Mouse (Mus musculus) urinary bladder, postnatal 4 days (tissue): ENCODE measurements around the gene 4930505A04Rik.
A peak's percentile ranks its signal among the peaks of the same experiment; 100 is the strongest.
"Not testable (repeated sequence)": the region's sequence is repeated elsewhere in the genome, so short reads cannot be mapped to it uniquely, and the experiment has no call there.

Source experiments
- DNase-seq, 2 experiments: peaks; one replicate each; pipeline ENCODE4 v3.0.0; 2021 to 2022; ENCODE audit warnings: low spot score in 2 of 2

The 4930505A04Rik gene

GRCm38 (mm10) chr11:30471751-30472593 is at the start of gene 4930505A04Rik:
Gene 4930505A04Rik (minus strand): TSS chr11:30471827.
- peak; percentile 77 to 79 for DNase-seq

- no peak for DNase-seq
Measured at GRCm38 (mm10) chr11:30517133-30517532, 45.5 kb upstream of the 4930505A04Rik start.

- no peak for DNase-seq
Measured at GRCm38 (mm10) chr11:30508178-30508577, 36.6 kb upstream of the 4930505A04Rik start.

GRCm38 (mm10) chr11:30498738-30499355 is 27.2 kb upstream of the 4930505A04Rik start:
- DNase-seq: no peak

GRCm38 (mm10) chr11:30497151-30497550 is 25.5 kb upstream of the 4930505A04Rik start:
- no peak for DNase-seq

GRCm38 (mm10) chr11:30491515-30492260 is 20.1 kb upstream of the 4930505A04Rik start:
- DNase-seq: no peak

- DNase-seq: no peak
Measured at GRCm38 (mm10) chr11:30488183-30488582, 16.6 kb upstream of the 4930505A04Rik start.

GRCm38 (mm10) chr11:30483286-30483685 is 11.7 kb upstream of the 4930505A04Rik start:
- no peak for DNase-seq

GRCm38 (mm10) chr11:30471187-30471586 is 440 bp downstream of the 4930505A04Rik start:
- DNase-seq: no peak

GRCm38 (mm10) chr11:30454331-30454730 is 17.3 kb downstream of the 4930505A04Rik start:
- DNase-seq: no peak

GRCm38 (mm10) chr11:30448126-30448525 is 23.5 kb downstream of the 4930505A04Rik start:
- DNase-seq: no peak

GRCm38 (mm10) chr11:30447561-30447960 is 24.1 kb downstream of the 4930505A04Rik start:
- no peak for DNase-seq

GRCm38 (mm10) chr11:30444192-30444905 is 27.3 kb downstream of the 4930505A04Rik start:
- not testable (repeated sequence) for DNase-seq

GRCm38 (mm10) chr11:30443746-30444145 is 27.9 kb downstream of the 4930505A04Rik start:
- DNase-seq: no peak

GRCm38 (mm10) chr11:30433256-30433950 is 38.2 kb downstream of the 4930505A04Rik start:
- DNase-seq: no peak

- peak in 1 of 2 experiments; percentile 35 for DNase-seq
Measured at GRCm38 (mm10) chr11:30405581-30405980, 66.0 kb downstream of the 4930505A04Rik start.

- DNase-seq: no peak
Measured at GRCm38 (mm10) chr11:30404619-30405200, 66.9 kb downstream of the 4930505A04Rik start.

GRCm38 (mm10) chr11:30394351-30394750 is 77.3 kb downstream of the 4930505A04Rik start:
- DNase-seq: no peak

- no peak for DNase-seq
Measured at GRCm38 (mm10) chr11:30383076-30383475, 88.6 kb downstream of the 4930505A04Rik start.
